Mouse (Mus musculus): ENCODE results near the gene Olfr64.

GRCm38 (mm10) chr7:103873064-103873463, 21.2 kb downstream of the Olfr64 start:
- no peak for TF ChIP-seq POLR2A (IDR thresholded peaks at IDR 0.05; ENCODE audit: low read depth, low read length)
- no peak for TF ChIP-seq CTCF (conservative IDR thresholded peaks at IDR 0.05; ENCODE audit: insufficient read depth, insufficient read length, low read depth, low read length)
